Mouse (Mus musculus) heart, embryonic 11.5 days (tissue): ENCODE results near the gene Dgkb. TPM values are rescaled to one million over a fixed set of nuclear protein-coding genes. Genes with fewer than 3 reads are reported as not detected.

Experiments used
- ATAC-seq: fragments of 200-750 bp; cut with Nextera tagmentation; replicated peaks from 2 replicates; pipeline ENCODE4 v1.8.0; 2017; ENCODE audit warnings: moderate library complexity; ENCODE audit not compliant: insufficient number of reproducible peaks, low FRiP score, low TSS enrichment
- H3K27ac ChIP-seq: fragments of 300-500 bp; sonication (generic); 2 replicates; pipeline ENCODE4 v1.5.1; 2014; ENCODE audit warnings: mild to moderate bottlenecking, low read depth, low read length
- H3K27me3 ChIP-seq: fragments of 300-500 bp; sonication (generic); 2 replicates; pipeline ENCODE4 v1.6.1; 2014; ENCODE audit warnings: mild to moderate bottlenecking, low read length, mixed read lengths; ENCODE audit not compliant: control insufficient read depth, insufficient read depth
- H3K36me3 ChIP-seq: fragments of 300-500 bp; sonication (generic); 2 replicates; pipeline ENCODE4 v1.6.1; 2014; ENCODE audit warnings: mild to moderate bottlenecking, low read length, moderate library complexity, mixed read lengths; ENCODE audit not compliant: control insufficient read depth, insufficient read depth
- H3K4me1 ChIP-seq: fragments of 300-500 bp; sonication (generic); 2 replicates; pipeline ENCODE4 v1.6.1; 2014; ENCODE audit warnings: low read length; ENCODE audit not compliant: control insufficient read depth, insufficient read depth
- H3K4me2 ChIP-seq: fragments of 300-500 bp; sonication (generic); 2 replicates; pipeline ENCODE4 v1.6.1; 2014; ENCODE audit warnings: mild to moderate bottlenecking, moderate library complexity
- H3K4me3 ChIP-seq: fragments of 300-500 bp; sonication (generic); 2 replicates; pipeline ENCODE4 v1.5.1; 2014; ENCODE audit warnings: low read depth, low read length
- H3K9ac ChIP-seq: fragments of 300-500 bp; sonication (generic); 2 replicates; pipeline ENCODE4 v1.6.1; 2014; ENCODE audit warnings: mild to moderate bottlenecking, low read depth, low read length, moderate library complexity
- H3K9me3 ChIP-seq: fragments of 300-500 bp; sonication (generic); replicated peaks from 2 replicates; pipeline ENCODE4 v1.6.1; 2016; ENCODE audit warnings: low read length; ENCODE audit not compliant: control insufficient read depth
- WGBS: fragments of 180-500 bp; shearing (Covaris S2); extraction: QIAGEN DNeasy Blood & Tissue Kit; methylation state at CpG from one replicate; pipeline ENCODE4 v1.1.7; 2014; ENCODE audit not compliant: insufficient replicate concordance; 5-methylcytosine and 5-hydroxymethylcytosine counted together
- polyA plus RNA-seq: library from polyadenylated mRNA; unstranded; fragments of >200 nt; fragmentation: Nextera tagmentation; extraction: Ambion mirVana; gene quantifications from 2 replicates; pipeline ENCODE4 v1.2.1, GENCODE M21; 2014

Gene Dgkb
- polyA plus RNA-seq, 1 experiment from 2014 or later: not detected

- Histone ChIP-seq H3K4me3 (no peak overlapping the region), H3K36me3 (no peaks in the 10 kb centered on the region), H3K4me1 (no peaks in the 10 kb centered on the region), H3K27me3 (no peaks in the 10 kb centered on the region), H3K9ac (no peak overlapping the region), H3K27ac (no peak overlapping the region), H3K4me2 (no peak overlapping the region), H3K9me3 (no peaks in the 10 kb centered on the region)
- ATAC-seq: no peak
- 45% methylated on average over 1 of the region's 1 CpGs for WGBS
These were observed 297.6 kb downstream of the Dgkb start for GRCm38 (mm10) chr12:38114990-38115615.

GRCm38 (mm10) chr12:38123524-38123923, 306.0 kb downstream of the Dgkb start:
- Histone ChIP-seq H3K4me1 (no peaks in the 10 kb centered on the region), H3K9me3 (no peaks in the 10 kb centered on the region), H3K36me3 (no peaks in the 10 kb centered on the region), H3K4me2 (no peak overlapping the region), H3K27me3 (no peaks in the 10 kb centered on the region), H3K9ac (no peak overlapping the region), H3K27ac (no peak overlapping the region), H3K4me3 (no peak overlapping the region)
- ATAC-seq: no peak

GRCm38 (mm10) chr12:38125297-38125696, 307.8 kb downstream of the Dgkb start:
- H3K27me3 ChIP-seq: no peaks in the 10 kb centered on the region
- no peak overlapping the region for H3K27ac ChIP-seq
- no peaks in the 10 kb centered on the region for H3K4me1 ChIP-seq
- H3K9me3 ChIP-seq: no peaks in the 10 kb centered on the region
- no peak overlapping the region for H3K9ac ChIP-seq
- no peak overlapping the region for H3K4me3 ChIP-seq
- no peak overlapping the region for H3K4me2 ChIP-seq
- WGBS: 71% methylated on average over 4 of the region's 4 CpGs
- no peaks in the 10 kb centered on the region for H3K36me3 ChIP-seq
- ATAC-seq: no peak

- no peak overlapping the region for H3K4me2 ChIP-seq
- H3K36me3 ChIP-seq: no peaks in the 10 kb centered on the region
- ATAC-seq: no peak
- WGBS: 65% methylated on average over 9 of the region's 9 CpGs
- no peak overlapping the region for H3K4me3 ChIP-seq
- H3K9me3 ChIP-seq: no peaks in the 10 kb centered on the region
- no peak overlapping the region for H3K27ac ChIP-seq
- no peaks in the 10 kb centered on the region for H3K4me1 ChIP-seq
- no peak overlapping the region for H3K9ac ChIP-seq
- H3K27me3 ChIP-seq: no peaks in the 10 kb centered on the region
These were observed 312.8 kb downstream of the Dgkb start for GRCm38 (mm10) chr12:38130209-38130915.

GRCm38 (mm10) chr12:38136379-38136778, 318.9 kb downstream of the Dgkb start:
- WGBS: 17% methylated on average over 5 of the region's 5 CpGs
- H3K4me2 ChIP-seq: peak overlapping the region; percentile 39
- H3K27ac ChIP-seq: no peak overlapping the region

GRCm38 (mm10) chr12:38140039-38140438, 322.5 kb downstream of the Dgkb start:
- ATAC-seq: no peak

More at GRCm38 (mm10) chr12:38136379-38136778, 318.9 kb downstream of the Dgkb start:
- no peak overlapping the region for H3K4me3 ChIP-seq
- H3K9me3 ChIP-seq: no peaks in the 10 kb centered on the region
- no peaks in the 10 kb centered on the region for H3K36me3 ChIP-seq
- H3K9ac ChIP-seq: no peak overlapping the region
- H3K4me1 ChIP-seq: no peaks in the 10 kb centered on the region
- peak; percentile 61; the same call in 1 of the 2 replicates for ATAC-seq
- no peaks in the 10 kb centered on the region for H3K27me3 ChIP-seq

GRCm38 (mm10) chr12:38232665-38233064, 415.1 kb downstream of the Dgkb start:
- Histone ChIP-seq H3K27ac (no peak overlapping the region), H3K4me2 (no peak overlapping the region), H3K4me3 (no peak overlapping the region), H3K4me1 (no peaks in the 10 kb centered on the region), H3K27me3 (no peaks in the 10 kb centered on the region), H3K9ac (no peak overlapping the region), H3K9me3 (no peaks in the 10 kb centered on the region), H3K36me3 (no peaks in the 10 kb centered on the region)
- 68% methylated on average over 1 of the region's 1 CpGs for WGBS
- ATAC-seq: no peak

More at GRCm38 (mm10) chr12:38140039-38140438, 322.5 kb downstream of the Dgkb start:
- no peak overlapping the region for H3K4me2 ChIP-seq
- no peaks in the 10 kb centered on the region for H3K27me3 ChIP-seq
- no peak overlapping the region for H3K9ac ChIP-seq
- no peaks in the 10 kb centered on the region for H3K4me1 ChIP-seq
- H3K36me3 ChIP-seq: no peaks in the 10 kb centered on the region
- no peak overlapping the region for H3K27ac ChIP-seq
- H3K9me3 ChIP-seq: no peaks in the 10 kb centered on the region
- H3K4me3 ChIP-seq: no peak overlapping the region

GRCm38 (mm10) chr12:38268856-38269255, 451.3 kb downstream of the Dgkb start:
- H3K27me3 ChIP-seq: no peaks in the 10 kb centered on the region
- no peak for ATAC-seq

GRCm38 (mm10) chr12:38301497-38301896, 484.0 kb downstream of the Dgkb start:
- WGBS: 83% methylated on average over 1 of the region's 1 CpGs
- H3K27me3 ChIP-seq: no peaks in the 10 kb centered on the region
- no peaks in the 10 kb centered on the region for H3K36me3 ChIP-seq
- H3K4me1 ChIP-seq: no peaks in the 10 kb centered on the region
- H3K9me3 ChIP-seq: no peaks in the 10 kb centered on the region
- no peak for ATAC-seq
- H3K9ac ChIP-seq: no peak overlapping the region
- H3K4me3 ChIP-seq: no peak overlapping the region
- H3K4me2 ChIP-seq: no peak overlapping the region
- no peak overlapping the region for H3K27ac ChIP-seq

More at GRCm38 (mm10) chr12:38268856-38269255, 451.3 kb downstream of the Dgkb start:
- Histone ChIP-seq H3K9ac (no peak overlapping the region), H3K27ac (no peak overlapping the region), H3K4me3 (no peak overlapping the region), H3K4me1 (no peaks in the 10 kb centered on the region), H3K4me2 (no peak overlapping the region), H3K9me3 (no peaks in the 10 kb centered on the region), H3K36me3 (no peaks in the 10 kb centered on the region)
